Mouse (Mus musculus) B cell, adult 2 months (primary cell): ENCODE measurements at regions not wholly inside any gene's neighbourhood (a gene's known extent, or its start where the extent isn't known, plus 50 kb on each side); places are given as distances from the start of the nearest gene placed in this dataset.

Experiments
- DNase-seq, 2 experiments: peaks; one replicate each; pipeline ENCODE4 v3.0.0; 2022

DNA sequence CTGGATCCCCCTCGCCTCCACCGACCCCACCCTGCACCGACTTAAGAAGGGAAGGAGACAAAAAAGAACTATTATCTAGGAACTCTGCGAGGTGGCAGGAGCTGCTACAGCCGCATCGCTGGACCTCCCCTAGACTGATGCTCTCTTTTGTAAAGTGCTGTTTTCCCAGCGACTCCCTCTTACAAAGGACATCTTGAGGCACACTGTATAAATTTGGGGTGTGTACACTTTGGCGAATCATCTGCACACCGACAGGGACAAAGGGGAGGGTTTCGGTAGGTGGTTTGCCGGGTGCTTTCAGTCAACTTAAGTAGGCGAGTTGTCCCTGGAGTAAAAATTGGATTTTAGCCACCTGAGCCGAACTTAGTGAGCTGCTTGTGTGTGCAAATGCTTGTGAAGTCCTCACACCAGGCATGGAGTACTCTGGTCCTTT lies 112.4 kb upstream of the Ubash3b start:
- no peak for DNase-seq

DNA sequence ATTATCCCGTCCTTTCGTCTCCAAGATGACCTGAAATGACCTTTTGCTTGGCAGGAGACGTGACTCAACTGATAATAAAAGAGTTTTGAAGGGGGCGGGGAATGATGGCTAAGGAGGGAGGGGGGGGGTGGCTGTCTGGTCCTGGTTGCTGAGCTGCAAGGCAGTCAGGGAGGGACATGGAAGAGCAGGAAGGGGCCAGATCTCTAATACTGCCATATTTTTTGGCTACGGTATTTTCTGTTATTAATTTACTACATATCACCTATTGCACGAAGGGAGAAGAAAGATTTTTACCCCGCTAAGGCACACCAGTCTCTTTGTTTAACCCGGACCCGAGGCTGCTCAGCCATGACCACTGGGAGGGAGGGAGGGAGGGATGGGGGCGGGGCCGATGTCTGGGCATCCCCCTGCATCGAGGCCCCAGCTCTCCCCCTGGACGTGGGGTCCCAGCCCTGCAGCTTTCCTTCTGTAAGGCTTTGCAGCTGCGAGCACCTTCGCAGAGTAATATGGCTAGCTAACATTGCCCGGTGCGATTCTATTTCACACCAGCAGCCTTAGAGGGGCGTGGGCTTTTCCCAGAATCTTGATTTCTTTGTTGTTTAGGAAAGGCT lies 111.8 kb upstream of the Ubash3b start:
- no peak for DNase-seq

DNA sequence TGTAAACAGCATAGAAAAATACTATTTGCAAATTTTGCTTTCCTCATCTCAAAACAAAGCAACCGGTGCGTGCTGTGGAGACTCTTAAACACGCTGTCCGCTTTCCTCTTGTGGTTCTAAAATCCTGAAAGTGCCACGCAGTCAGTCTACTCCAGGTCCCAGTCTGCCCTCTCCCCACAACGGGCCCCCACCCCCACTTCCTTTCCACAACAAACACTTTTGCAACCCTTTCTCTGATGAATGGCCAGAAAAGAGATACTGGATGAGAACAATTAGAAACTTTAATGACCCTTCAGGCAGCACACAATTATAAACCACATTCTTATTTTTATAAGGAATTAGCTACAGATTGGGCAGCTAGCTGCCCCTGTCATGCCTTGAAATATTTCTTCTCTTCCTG lies 111.1 kb upstream of the Ubash3b start:
- DNase-seq = no peak

DNA sequence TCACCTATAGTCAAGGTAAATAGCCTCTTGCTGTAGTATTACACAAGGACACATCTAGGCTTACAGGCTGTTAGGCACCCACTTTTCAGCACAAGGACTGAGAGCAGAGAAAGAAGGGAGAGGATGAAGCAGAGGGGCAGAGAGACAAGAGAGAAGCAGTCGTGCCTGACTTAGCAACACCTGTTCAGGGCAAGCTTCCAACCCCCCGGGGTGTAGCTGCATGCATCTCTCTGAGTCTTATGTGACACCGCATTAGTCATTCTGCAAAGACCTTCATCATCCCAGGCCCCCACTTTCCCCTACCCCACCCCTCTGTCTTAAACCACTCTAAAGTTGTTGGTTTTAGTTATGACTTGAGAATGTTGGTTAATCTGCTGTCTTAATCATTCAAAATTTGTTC lies 106.6 kb upstream of the Ubash3b start:
- no peak for DNase-seq

DNA sequence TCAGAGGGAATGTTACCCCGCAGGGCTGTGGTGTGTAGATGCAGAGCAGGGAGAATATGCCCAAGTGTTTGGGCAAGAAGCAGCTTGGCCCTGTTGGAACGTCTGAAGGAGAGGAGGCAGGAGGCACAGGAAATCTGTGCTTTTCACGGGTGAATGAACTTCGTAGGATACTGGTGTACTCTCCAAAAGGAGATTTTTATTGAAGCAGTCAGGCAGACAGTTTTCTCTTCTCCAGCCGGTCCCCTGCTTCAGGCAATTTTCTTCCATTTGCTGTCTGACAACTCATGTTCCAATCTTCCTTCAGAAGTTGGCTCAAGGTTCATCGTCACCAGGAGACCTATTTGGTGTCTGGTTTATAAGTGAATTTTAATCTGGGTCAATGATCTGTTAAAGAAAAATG lies 103.0 kb upstream of the Ubash3b start:
- DNase-seq = no peak

DNA sequence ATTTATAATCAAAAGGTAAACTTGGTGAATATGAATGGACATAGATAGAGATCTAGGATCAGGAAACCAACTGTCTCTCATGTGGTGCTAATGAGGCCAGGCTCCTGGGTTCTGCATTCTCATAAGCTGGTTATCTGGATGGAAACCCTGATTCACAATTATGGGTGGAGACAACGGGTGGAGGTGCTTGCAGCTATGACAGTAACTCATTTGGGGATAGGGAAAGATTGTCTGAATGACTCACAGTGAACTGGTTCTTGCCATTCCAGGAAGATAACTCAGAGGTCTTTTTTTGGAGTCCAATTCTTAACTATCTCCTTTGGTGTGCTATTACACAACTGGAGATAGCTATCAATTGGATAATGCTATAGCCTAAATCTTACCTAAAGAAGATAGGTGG lies 95.7 kb upstream of the Ubash3b start:
- DNase-seq = no peak

DNA sequence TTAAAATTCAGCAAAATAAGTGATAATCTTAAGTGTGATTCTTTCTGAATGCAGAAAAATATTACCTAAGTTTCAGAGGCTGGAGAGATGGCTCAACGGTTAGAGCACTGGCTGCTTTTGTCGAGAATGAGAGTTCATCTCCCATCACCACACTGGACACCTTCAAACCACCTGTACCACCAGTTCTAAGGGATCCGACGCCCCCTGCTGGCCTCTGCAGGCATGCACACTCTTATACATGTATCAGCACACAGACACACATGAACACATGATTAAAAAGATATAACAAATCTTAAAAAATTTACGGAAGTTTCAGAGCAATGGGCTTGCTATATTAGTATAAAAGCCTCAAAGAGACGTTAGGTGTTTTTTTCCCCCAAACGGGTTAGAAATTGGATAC lies 80.9 kb upstream of the Ubash3b start:
- no peak for DNase-seq

DNA sequence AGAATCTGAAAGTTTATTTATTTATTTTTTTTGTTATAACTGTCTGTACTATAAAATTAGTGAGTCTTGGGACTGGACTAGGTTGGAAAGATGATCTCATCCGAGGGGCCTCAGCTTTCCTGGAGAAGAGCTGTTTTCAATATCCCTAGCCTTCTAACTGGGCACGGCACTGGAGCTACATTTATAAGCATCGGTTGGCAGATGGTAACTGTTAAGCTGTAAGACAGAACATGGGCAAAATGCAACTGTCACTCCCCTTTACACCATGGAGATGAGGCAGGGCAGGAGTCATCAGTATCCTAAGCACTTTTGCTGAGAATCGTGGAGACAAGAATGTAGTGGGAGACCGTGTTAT lies 77.6 kb upstream of the Ubash3b start:
- DNase-seq = no peak

DNA sequence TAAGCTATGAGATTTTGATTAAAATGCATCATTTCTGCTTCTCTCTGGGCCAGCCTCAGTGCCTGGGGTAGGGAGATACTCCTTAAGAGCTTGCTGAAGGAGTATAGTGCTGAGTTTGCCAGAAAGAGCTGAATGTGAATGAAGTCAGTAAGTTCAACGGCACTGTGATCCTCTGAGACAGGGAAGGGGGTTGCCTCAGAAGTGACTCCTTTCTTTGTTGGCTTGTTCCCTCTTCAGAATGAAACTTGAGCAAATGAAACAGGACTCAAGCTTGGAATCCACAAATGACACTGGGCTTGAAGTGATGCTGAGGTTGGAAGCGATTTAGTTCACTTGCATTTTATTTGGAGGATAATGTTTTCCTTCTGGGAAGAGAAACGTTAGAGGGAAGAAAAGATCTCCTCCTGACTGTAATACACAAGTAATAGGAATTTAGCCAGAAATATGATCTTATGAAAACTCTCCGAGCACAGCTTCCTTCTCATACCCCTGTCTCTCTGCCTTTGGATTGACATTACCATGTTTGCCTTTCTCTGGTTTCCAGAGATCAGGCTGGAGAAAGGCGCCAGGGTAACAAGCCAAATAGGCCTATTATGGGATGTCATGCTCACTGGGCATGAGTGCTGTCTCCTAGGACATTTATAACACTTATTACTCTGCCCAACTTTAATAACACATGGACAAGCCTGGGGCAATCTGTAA lies 77.0 kb upstream of the Ubash3b start:
- DNase-seq = no peak

DNA sequence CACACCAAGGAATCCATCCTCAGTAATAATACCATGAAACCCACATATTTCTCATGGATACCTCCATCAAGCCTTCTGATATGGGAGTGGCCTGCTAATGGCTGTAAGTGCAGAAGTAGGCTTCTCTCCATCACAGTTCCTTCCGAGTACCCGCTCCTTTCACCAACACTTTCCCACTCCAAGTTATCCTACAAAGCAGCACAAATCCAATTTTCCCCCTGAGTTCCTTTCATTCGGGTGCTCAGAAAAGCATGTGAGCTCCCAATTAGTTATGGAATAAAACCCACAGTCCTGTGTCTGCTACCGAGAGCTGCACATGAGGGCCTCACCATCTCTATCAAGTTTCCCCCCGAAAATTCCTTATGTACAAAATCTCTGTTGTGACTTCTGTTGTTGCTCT lies 75.8 kb upstream of the Ubash3b start:
- DNase-seq = no peak

DNA sequence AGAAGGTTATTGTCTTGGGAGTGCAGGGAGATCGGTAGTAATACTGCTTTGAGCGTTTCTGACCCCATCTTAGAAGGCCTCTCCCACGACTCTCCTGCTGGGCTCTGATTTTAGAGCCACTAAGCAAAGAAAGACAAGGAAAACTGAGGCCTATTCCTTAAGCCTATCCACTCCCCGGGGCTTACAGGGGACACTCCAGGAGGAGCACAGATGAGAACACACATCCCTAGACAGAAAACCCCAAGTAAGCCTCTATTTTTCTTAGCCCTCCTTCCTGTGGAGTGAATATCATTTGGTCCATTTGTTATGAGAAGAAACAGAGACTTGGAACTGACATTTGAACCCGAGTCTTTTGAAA lies 67.7 kb upstream of the Ubash3b start:
- no peak for DNase-seq

DNA sequence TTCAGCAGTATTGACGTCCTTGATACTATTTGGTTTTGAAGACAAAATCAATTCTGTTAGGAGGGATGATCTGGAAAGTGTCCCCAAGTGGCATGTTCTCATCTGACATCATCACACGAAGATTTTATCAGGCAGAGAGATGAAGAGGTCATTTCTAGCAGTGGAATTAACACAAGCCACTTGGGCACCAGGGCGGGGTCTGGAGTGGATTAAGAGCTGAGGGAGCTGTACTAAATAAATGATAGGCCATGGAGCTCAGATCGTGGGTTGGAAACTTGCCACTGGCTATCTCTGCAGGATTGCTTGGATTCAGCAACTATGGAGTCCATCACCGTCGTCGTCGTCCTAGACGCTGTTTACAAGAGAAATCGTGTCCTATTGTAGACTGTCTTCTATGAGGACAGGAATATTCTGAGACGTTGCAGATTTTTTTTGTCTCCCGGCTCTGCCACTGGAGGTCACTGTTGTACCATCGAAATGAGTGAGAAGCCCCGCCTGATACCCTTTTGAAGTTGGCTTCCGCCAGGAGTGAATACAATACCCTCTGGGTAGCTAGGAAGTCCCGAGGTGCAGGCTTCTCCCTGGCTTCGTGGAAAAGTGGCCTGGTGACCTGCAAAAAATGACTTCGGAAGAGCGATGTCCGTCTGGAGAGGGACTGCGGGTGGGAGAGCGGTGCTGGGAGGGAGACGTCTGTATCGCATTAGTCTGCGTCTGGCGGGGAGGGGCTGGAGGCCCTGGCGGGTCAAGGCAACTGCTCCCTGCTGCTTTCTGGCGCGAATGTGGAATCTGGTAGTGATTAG lies 67.1 kb upstream of the Ubash3b start:
- peak; percentile 85 to 86 for DNase-seq

DNA sequence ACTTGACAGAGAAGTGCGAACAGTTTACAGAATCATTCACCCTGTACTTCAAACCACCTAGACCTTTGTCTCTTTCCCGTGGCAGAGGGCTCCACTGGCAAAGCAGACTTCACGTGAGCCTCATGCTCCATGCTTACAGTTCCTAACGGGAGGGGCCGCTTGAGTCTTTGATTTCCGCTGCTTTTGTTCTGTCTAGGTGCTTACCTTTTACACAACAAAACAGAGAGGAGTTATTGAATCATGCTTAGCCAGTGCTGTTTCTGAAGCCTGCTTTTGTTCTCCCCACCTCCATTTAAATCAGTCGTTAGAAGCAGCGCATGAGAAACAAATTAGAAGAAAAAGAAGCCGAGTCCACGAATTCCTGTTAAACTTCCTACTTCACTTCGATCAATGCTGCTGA lies 61.9 kb upstream of the Ubash3b start:
- DNase-seq = no peak

DNA sequence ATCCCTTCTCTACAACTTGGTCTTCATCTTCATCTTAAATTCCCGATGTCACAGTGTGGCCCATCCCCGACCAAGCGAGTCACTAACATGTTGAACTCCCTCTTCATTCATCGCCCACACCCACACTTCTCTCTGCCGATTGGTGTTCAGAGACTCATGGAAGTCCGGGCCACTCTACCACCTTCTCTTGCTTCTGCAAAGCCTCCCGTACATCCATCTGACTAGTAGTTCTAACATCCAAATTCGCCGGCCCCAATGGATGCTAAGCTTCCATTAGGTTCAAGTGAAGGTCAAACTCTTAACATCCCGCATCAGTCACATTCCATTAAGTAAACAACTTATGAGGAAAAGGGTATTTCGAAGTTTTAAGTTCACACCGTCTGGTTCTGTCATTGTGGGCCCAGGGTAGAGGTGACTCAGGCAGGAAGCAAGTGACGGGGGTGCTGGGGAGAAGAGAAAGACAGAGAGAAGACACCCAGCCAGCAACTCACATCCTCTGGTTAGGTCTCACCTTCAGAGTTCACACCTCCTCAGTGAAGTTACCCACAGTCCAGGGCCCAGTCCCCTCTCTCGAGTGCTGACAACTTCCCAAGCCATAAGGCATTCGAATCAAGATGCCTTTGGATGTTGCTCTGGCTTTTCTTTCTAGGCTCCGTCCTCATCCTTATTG lies 61.0 kb upstream of the Ubash3b start:
- no peak for DNase-seq

DNA sequence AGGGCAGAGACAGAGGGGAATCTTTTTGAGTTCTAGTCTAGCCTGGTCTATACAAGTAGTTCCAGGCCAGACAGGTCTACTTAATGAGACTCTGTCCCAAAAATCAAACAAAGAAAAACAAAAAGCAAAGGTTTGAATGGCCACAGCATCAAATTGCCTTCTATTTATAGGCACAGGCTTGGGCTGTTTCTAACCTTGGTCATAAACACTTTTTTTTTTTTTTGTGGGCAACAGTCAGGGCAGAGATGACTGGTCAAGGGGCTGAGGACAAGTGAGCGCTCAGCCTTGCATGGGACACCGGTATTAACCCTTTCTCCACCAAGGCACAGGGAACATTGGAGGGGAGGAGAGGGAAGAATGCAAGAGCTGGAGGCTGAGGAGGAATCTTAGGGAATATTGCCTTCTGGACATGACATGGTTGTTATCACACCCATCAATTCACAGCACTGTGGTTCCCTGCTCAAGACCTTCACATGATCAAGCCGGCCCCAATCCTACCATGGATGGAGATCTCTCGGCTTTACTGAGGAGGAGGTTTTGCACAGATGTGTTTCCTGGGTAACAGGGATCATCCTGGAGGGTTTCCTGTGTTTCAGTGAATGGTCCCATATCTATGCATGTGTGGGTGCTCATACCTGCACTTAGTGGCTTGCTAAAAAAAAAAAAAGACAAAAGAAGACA lies 59.8 kb upstream of the Ubash3b start:
- DNase-seq = no peak

DNA sequence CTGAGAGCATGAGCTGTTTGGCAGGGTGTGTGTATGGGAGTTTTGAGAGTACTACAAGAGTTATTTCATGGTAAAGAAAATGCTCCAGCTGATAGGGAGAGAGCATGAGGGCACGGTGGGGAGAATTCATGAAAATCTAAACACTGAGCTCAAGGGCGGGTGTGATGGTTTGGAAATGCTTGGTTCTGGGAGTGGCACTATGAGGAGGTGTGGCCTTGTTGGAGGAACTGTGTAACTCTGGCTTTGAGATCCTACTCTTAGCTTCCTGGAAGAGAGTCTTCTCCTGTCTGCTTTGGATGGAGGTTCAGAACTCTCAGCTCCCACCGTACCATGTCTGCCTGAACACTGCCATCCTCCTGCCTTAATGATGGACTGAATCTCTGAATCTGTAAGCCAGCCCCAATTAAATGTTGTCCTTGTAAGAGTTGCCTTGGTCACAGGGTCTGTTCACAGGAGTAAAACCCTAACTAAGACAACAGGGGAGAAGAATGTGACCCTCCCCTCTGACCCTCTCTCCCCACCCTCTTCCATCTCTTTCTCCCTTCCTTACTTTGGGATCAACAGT lies 58.7 kb upstream of the Ubash3b start:
- no peak for DNase-seq

DNA sequence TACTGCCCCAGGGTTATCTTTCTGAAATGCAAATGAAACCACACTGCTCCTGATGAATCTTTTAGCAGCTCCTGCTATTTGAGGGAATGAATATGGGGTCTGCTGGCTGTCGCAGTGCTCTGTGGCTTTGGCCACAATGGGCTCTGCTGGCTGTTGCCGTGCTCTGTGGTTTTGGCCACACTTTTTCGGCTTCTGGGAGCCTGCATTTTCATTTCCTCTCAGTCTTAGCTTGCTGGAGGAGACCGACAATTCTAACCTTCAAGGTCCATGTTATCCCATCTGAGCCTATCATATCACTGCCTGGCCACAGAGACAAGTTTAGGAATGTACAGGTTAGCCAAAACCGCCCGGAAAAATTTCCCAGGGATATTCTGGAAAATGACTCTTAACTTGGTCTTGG lies 57.2 kb upstream of the Ubash3b start:
- no peak for DNase-seq

DNA sequence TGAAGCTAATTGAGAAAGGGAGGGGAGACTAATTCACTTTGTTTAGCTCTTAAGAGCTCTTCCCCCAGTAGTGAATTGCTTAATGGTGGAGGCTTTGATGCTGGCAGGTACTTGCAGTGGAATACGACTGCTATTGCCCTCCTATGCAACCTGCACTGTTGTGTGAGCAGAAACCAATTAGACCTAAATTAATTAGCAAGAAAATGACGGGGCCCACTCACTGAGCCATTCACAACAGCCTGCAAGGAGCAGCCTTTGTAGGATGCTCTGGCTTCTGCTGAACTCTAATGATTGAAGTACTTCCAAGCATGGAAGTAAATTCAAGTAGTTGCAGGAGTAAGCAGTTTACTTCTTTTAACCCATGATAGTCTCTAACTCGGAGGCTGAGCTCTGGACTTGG lies 54.8 kb upstream of the Ubash3b start:
- DNase-seq = no peak

DNA sequence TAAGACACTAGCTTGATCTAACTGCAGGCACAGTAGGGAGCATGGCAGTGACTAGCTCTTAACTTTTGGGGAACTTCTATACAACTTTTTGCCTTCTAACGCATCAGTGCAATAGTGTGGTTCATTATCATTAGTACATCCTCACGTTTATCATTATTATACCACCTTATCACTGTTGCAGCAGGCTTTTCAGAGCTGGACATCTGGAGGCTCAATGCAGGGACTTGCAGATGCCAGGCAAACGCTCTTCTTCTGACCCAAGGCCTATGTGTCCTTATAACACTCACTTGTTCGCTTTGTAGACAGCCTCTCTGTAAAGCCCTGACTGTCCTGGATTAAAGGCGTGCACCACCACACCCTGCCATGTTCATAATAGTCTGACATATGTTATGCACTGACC lies 53.5 kb upstream of the Ubash3b start:
- DNase-seq = no peak

DNA sequence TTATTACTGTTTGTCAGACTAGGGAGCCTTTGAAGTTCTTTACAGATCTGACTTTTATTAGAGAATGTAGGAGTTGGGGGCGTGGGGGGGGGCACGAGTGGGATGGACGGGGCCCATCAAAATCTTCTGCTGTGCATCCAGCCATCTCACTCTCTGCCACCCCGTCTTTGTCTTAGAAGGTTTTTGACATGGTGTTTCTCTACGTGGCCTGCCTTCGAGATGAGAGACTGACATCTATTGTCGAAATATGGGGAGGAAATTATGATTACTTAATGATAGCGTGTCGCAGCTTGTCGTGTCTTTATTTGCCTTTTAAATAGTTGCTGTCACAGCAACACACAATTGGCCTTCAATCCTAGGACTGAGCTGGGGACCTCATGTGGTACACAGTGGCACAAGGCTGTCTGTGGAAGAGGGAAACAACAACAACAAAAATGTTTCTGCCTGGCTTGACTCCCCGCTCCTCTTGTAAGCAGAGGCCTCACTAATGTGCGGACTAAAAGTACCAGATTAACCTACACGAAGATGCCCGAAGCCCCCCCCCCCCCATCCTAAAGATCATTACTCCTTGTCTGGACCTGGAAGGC lies 51.5 kb upstream of the Ubash3b start:
- DNase-seq = no peak

DNA sequence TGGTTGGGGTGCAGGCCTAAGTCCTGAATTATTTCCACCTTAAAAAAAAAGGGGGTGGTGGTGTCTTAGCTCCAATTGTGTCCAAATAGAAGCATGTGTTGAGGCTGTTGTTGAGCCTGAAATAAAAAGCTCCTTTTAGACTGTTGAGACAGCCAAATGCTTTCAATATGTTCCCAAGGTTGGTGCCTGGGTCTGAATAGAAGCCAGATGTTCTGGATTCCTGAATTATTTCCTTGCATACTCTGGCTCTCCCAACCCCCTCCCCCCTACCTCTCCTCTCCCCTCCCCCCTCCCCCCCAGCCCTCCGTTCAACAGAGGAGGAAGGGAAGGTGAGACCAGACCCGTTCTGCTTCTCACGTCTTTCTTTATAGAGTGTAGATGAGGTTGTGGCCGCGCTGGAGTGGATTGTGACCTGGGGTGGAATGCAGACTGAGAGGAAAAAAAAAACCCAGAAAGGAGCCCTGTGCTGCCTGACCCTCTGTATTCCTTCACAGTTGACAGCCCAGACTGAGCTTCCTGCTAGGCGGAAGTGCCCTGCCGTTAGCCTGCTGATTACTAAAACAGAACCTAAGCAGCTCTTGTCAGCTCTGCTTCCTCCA lies 50.9 kb upstream of the Ubash3b start:
- DNase-seq = peak; percentile 56 to 57

DNA sequence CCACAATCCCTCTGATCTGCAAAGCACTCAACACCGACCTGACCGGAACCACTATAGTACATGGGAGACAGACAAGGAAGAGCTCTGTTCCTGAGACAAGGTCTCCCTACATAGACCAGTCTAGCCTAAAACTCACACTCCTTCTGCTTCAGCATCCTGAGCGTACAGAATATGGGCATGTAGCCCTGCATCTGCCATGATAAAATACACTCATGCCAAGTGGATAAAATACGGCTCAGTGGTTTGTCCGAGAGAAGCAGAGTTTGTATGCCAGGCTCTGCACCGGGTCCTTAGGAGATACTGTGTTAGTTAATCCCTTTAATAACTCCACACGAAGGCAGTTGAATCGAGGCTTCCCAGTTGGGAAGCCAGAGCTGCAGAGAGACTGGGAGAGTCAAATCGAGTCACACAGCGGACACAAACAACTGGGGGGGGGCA lies 50.4 kb upstream of the Ubash3b start:
- no peak for DNase-seq
